Mouse (Mus musculus) limb, embryonic 11.5 days (tissue): Measurements from ENCODE around the gene Hes1. TPM values are rescaled to one million over a fixed set of nuclear protein-coding genes. Genes with fewer than 3 reads are reported as not detected.

ENCODE experiments used
- ATAC-seq: fragments of 200-750 bp; cut with Nextera tagmentation; 2 replicates; pipeline ENCODE4 v1.8.0; 2017; ENCODE audit warnings: low read depth; ENCODE audit not compliant: insufficient number of reproducible peaks, low FRiP score, low TSS enrichment
- DNase-seq: peaks from one replicate; pipeline ENCODE4 v3.0.0-alpha.2; 2015; ENCODE audit warnings: low spot score
- H3K27ac ChIP-seq: fragments of 300-500 bp; sonication (generic); replicated peaks from 2 replicates; pipeline ENCODE4 v1.5.1; 2014; ENCODE audit warnings: low read depth, mild to moderate bottlenecking, low read length
- H3K27me3 ChIP-seq: fragments of 300-500 bp; sonication (generic); 2 replicates; pipeline ENCODE4 v1.6.1; 2014; ENCODE audit warnings: mild to moderate bottlenecking, low read length, mixed read lengths; ENCODE audit not compliant: control insufficient read depth, insufficient read depth
- H3K36me3 ChIP-seq: fragments of 300-500 bp; sonication (generic); 2 replicates; pipeline ENCODE4 v1.6.1; 2014; ENCODE audit warnings: mild to moderate bottlenecking, low read length, moderate library complexity, mixed read lengths; ENCODE audit not compliant: control insufficient read depth, insufficient read depth
- H3K4me1 ChIP-seq: fragments of 300-500 bp; sonication (generic); 2 replicates; pipeline ENCODE4 v1.6.1; 2014; ENCODE audit warnings: low read length, mixed read lengths; ENCODE audit not compliant: control insufficient read depth, insufficient read depth
- H3K4me2 ChIP-seq: fragments of 300-500 bp; sonication (generic); 2 replicates; pipeline ENCODE4 v1.6.1; 2014; ENCODE audit warnings: low read depth, mild to moderate bottlenecking, moderate library complexity; ENCODE audit not compliant: severe bottlenecking
- H3K4me3 ChIP-seq: fragments of 300-500 bp; sonication (generic); 2 replicates; pipeline ENCODE4 v1.5.1; 2014; ENCODE audit warnings: low read depth, low read length
- H3K9ac ChIP-seq: fragments of 300-500 bp; sonication (generic); 2 replicates; pipeline ENCODE4 v1.6.1; 2014; ENCODE audit warnings: mild to moderate bottlenecking, low read length
- H3K9me3 ChIP-seq: fragments of 300-500 bp; sonication (generic); 2 replicates; pipeline ENCODE4 v1.6.1; 2016; ENCODE audit warnings: low read length; ENCODE audit not compliant: control insufficient read depth
- WGBS: fragments of 180-500 bp; shearing (Covaris S2); extraction: QIAGEN DNeasy Blood & Tissue Kit; methylation state at CpG from one replicate; pipeline ENCODE4 v1.1.7; 2014; 5-methylcytosine and 5-hydroxymethylcytosine counted together
- polyA plus RNA-seq: library from polyadenylated mRNA; unstranded; fragments of >200 nt; fragmentation: Nextera tagmentation; extraction: Ambion mirVana; gene quantifications from 2 replicates; pipeline ENCODE4 v1.2.1, GENCODE M21; 2014

The Hes1 gene
- polyA plus RNA-seq, 1 experiment from 2014 or later = 71.0 TPM

- DNase-seq (no peak), ATAC-seq (no peak)
- H3K4me2 ChIP-seq = no peak overlapping the region
- H3K27ac ChIP-seq = no peak overlapping the region
- H3K9ac ChIP-seq = no peak overlapping the region
- no peaks in the 10 kb centered on the region for H3K27me3 ChIP-seq
- WGBS = 76% methylated on average over 4 of the region's 4 CpGs
- no peak overlapping the region for H3K4me3 ChIP-seq
- peaks cover 18% of the 10 kb centered on the region for H3K4me1 ChIP-seq
- H3K9me3 ChIP-seq = no peaks in the 10 kb centered on the region
- no peaks in the 10 kb centered on the region for H3K36me3 ChIP-seq
Observed at GRCm38 (mm10) chr16:30042859-30043258, 21.3 kb upstream of the Hes1 start.

DNA sequence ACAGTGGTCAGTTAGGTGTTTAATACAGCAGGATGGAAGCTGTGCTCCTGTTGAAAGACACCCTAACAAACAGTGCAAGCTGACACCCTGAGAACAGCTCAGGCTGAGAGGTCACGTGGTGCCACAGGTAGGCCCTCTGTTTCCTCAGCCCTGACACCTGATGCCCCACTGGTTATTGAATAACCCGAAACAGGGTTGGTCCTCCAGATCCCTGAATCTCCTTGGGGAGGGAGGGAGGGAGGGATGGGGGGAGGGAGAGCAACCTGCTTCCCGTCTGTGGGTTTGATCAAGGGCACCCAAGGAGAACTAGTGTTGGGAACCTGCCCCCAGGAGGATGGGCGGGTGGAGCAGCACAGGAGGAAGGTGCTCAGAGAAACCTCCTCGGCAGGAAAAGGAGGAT lies 18.6 kb upstream of the Hes1 start:
- Histone ChIP-seq H3K9me3 (no peaks in the 10 kb centered on the region), H3K4me1 (peaks cover 2% of the 10 kb centered on the region; the same call in 1 of the 2 replicates), H3K36me3 (no peaks in the 10 kb centered on the region), H3K27me3 (no peaks in the 10 kb centered on the region), H3K9ac (no peak overlapping the region), H3K27ac (no peak overlapping the region), H3K4me2 (no peak overlapping the region), H3K4me3 (no peak overlapping the region)
- no peak for ATAC-seq
- DNase-seq = no peak
- WGBS = 40% methylated on average over 5 of the region's 5 CpGs

GRCm38 (mm10) chr16:30047010-30047409 lies 17.2 kb upstream of the Hes1 start:
- no peak overlapping the region for H3K27ac ChIP-seq
- no peaks in the 10 kb centered on the region for H3K27me3 ChIP-seq
- ATAC-seq = no peak

GRCm38 (mm10) chr16:30047421-30047831 lies 16.8 kb upstream of the Hes1 start:
- H3K9me3 ChIP-seq = no peaks in the 10 kb centered on the region
- no peaks in the 10 kb centered on the region for H3K27me3 ChIP-seq
- no peak overlapping the region for H3K27ac ChIP-seq
- ATAC-seq (no peak), DNase-seq (no peak)
- H3K4me3 ChIP-seq = no peak overlapping the region
- H3K36me3 ChIP-seq = no peaks in the 10 kb centered on the region
- H3K4me1 ChIP-seq = peaks cover 4% of the 10 kb centered on the region; the same call in 1 of the 2 replicates
- no peak overlapping the region for H3K4me2 ChIP-seq
- WGBS = 58% methylated on average over 11 of the region's 11 CpGs
- no peak overlapping the region for H3K9ac ChIP-seq

More at GRCm38 (mm10) chr16:30047010-30047409, 17.2 kb upstream of the Hes1 start:
- Histone ChIP-seq H3K4me1 (peaks cover 2% of the 10 kb centered on the region; the same call in 1 of the 2 replicates), H3K4me2 (no peak overlapping the region), H3K9me3 (no peaks in the 10 kb centered on the region), H3K9ac (no peak overlapping the region), H3K4me3 (no peak overlapping the region), H3K36me3 (no peaks in the 10 kb centered on the region)
- 85% methylated on average over 7 of the region's 7 CpGs for WGBS
- no peak for DNase-seq

DNA sequence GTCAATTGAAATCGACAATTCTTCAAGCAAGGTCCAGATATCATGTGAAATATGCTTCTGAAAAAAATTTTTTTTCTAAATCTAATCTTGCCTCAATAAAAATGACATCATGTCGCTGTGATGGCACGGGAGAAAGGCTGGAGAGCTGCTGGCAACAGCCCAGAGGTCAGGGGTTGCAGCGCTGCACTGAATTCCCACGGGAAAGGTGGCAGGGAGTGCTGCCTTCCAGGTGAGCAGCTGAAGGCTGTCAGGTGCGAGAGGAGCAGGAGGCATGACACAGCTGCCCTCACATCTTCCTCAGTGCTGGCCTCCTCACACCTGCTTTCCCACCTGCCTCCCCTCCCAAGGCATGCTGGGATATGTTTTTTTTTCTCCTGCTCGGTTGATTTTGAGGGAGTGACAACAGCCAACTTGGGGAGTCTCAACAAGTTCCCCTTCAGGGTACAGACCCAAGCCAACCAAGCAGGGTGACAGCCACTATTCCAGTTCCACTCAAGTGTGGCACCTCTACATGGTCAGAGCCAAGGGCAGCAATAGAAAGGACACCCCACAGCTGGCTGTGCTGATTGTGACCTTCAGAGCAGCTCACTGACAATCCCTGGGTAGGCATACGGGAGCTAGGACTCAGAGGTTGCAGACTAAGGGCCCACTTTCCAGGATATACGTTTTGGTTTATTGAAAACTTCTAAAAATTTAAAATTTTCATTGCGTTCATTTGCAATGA lies 13.3 kb upstream of the Hes1 start:
- no peaks in the 10 kb centered on the region for H3K9me3 ChIP-seq
- H3K4me1 ChIP-seq = peaks cover 7% of the 10 kb centered on the region
- DNase-seq (no peak), ATAC-seq (no peak)
- WGBS = 71% methylated on average over 10 of the region's 10 CpGs
- no peak overlapping the region for H3K27ac ChIP-seq
- no peaks in the 10 kb centered on the region for H3K36me3 ChIP-seq
- no peak overlapping the region for H3K4me3 ChIP-seq
- H3K9ac ChIP-seq = no peak overlapping the region
- H3K27me3 ChIP-seq = no peaks in the 10 kb centered on the region
- no peak overlapping the region for H3K4me2 ChIP-seq

DNA sequence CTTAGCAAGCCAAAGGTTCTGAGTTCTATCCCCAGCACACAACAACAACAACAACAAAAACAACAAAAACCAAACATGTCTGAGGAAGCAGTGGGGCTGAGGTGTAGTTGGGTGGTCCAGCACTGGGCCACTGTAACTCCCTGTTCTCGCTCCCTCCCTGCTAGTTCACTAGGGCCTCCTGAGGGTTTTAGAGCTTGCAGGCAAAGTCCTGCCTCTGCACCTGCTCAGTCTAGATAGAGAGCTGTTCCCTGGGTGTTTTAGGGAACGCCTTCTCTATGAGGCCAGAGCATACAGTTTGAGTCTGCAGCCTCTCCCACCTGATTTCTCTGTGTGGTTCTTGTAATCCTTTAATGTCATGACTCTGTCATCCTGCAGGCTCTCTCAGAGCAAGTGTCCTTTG lies 11.9 kb upstream of the Hes1 start:
- ATAC-seq (no peak), DNase-seq (no peak)
- Histone ChIP-seq H3K4me1 (peaks cover 7% of the 10 kb centered on the region), H3K36me3 (no peaks in the 10 kb centered on the region), H3K4me2 (no peak overlapping the region), H3K4me3 (no peak overlapping the region), H3K9ac (no peak overlapping the region), H3K27me3 (no peaks in the 10 kb centered on the region), H3K27ac (no peak overlapping the region), H3K9me3 (no peaks in the 10 kb centered on the region)
- WGBS = 73% methylated on average over 2 of the region's 2 CpGs

DNA sequence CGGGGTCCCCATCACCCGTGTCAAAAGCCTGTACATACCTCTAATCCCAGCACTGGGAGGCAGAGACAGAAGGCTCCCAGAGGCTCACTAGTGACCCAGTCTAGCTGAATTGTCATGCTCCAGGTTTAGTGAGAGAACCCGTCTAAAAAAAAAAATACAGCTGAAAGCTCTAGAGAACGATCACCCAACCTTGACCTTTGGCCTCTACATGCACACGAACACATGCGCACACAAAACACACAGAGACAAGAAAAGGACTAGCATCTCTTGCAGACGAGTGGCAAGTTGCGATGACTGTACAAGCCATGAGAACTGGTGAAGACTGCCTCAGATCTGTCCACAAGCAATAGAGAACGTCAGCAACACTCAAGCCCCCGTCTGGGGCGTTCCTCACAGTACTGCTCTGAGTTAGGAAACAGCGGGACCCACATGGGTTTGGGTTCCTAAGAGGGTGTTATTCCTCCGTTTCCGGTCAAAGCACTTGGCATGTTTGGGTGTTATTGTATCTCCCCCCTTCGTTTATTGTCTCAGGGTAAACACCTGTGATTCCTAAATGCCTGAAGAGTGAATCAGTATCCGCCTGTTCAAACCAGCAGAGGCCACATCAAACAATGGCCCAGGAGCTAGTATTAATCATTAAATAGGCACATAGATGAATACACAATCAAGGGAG lies 11.2 kb upstream of the Hes1 start:
- ATAC-seq (no peak), DNase-seq (no peak)
- WGBS = 62% methylated on average over 16 of the region's 16 CpGs
- Histone ChIP-seq H3K4me2 (no peak overlapping the region), H3K4me1 (peaks cover 7% of the 10 kb centered on the region), H3K36me3 (no peaks in the 10 kb centered on the region), H3K27ac (no peak overlapping the region), H3K4me3 (no peak overlapping the region), H3K9me3 (no peaks in the 10 kb centered on the region), H3K9ac (no peak overlapping the region), H3K27me3 (no peaks in the 10 kb centered on the region)

- Histone ChIP-seq H3K27ac (no peak overlapping the region), H3K4me2 (no peak overlapping the region), H3K36me3 (no peaks in the 10 kb centered on the region), H3K4me3 (no peak overlapping the region), H3K9me3 (no peaks in the 10 kb centered on the region), H3K4me1 (peaks cover 14% of the 10 kb centered on the region), H3K27me3 (no peaks in the 10 kb centered on the region), H3K9ac (no peak overlapping the region)
- 71% methylated on average over 4 of the region's 4 CpGs for WGBS
- ATAC-seq (no peak), DNase-seq (no peak)
Observed at GRCm38 (mm10) chr16:30054541-30054940, 9.6 kb upstream of the Hes1 start.
